Mouse (Mus musculus) kidney, adult 2 months (tissue): ENCODE measurements around the gene Phf12.

Experiments
- CTCF ChIP-seq: fragments of 200-500 bp; conservative IDR thresholded peaks from 2 replicates; pipeline ENCODE4 v1.5.1; 2011; ENCODE audit warnings: low read depth, mild to moderate bottlenecking, control low read depth, low read length, moderate library complexity, mixed read lengths; ENCODE audit not compliant: insufficient read depth, insufficient read length
- POLR2A ChIP-seq: fragments of 200-500 bp; IDR thresholded peaks from one replicate; pipeline ENCODE4 v1.6.1; 2011; ENCODE audit warnings: low read depth, low read length, control low read depth

DNA sequence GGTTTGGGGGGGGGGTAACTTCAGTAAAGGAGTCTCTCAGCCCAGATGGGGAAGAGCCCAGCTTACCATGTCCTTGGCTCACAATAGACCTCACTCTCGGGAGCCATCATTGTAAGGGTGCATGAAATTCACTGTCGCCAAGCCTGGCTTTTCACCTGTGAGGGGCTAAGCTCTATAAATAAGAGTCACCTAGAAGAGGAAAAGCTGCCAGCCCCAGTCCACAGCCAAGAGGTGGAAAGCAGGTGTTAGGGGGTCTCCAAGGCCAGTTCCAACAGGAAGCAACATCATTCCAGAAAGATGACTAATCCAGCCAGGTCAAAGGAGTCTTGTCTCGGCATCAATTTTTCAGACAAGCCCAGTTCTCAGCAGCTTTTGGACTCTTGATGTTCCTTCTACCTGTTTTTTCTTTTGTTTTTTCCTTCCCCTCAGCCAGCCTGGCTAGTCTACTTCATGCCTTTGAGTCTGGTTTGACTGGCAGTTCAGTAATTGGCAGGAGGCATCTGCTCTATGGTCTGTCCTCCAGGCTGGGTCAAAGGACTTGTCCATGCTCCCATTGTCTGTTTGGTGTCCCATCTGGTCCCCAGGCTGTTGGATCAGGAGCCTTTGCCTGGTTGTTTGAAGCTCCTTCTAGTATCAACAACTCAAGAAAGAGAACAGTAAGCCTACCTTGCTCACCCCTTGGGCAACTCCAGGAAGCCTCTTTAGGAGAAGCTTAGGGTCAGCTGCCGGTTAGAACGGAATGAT lies 47.8 kb upstream of the Phf12 start:
- TF ChIP-seq POLR2A, result no peak
- no peak for TF ChIP-seq CTCF
